Mouse (Mus musculus): Measurements from ENCODE around the gene Kremen1.

DNA sequence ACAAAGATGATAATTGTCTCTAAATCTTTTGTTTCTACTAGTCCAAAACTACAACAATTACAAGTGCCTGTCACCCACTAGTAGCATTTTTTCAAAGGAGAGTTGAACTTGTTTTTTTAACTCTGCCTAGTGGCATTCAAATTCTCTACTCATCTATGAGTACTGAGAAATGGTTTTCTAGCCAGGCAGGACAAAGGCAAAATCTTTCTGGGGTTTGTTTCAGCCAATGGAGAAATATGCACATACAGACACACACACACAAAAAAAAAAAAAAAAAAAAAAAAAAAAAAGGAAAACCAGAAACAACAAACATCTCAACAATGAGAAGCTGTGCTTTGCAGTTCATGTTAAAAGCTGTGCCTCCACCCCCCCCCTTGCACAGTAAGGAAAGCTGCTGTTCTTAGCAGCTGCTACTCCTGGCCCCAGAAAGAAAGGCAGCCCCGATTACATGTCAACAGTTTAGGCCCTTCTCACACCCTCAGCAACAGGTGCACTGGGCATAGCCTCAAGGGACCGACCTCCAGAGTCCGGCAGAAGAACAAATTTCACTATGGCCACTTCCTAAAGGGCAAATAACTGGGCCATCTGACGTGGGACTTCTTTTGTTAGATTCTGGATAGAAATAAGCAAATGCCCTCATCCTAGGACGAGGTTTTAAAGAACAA, 16.1 kb upstream of the Kremen1 start:
- TF ChIP-seq EP300 (IDR thresholded peaks at IDR 0.05; ENCODE audit: low read depth) (no peak), CTCF (IDR thresholded peaks at IDR 0.05; ENCODE audit: low read depth) (no peak)

Measured in heart, postnatal 0 days (tissue).